24 mouse cellular contexts compared by ENCODE assay signal in the genomic region with DNA sequence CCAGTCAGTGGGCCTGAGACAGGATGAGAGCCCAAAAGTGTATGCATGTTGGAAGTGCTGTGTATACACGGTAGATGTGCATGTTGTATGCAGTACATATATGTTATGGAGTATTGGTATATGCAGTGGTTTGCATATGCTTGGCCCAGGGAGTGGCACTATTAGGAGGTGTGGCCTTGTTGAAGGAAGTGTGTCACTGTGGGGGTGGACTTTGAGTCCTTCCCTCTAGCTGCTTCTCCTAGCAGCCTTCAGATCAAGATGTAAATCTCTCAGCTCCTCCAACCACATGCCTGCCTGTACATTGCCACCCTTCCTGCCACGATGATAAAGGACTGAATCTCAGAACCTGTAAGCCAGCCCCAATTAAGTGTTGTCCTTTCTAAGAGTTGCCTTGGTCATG. TPM values are rescaled to one million over a fixed set of nuclear protein-coding genes. Genes with fewer than 3 reads are reported as not detected.
A peak's percentile ranks its signal among the peaks of the same experiment; 100 is the strongest.
DNase-seq lines count a peak whose midpoint lies in the region; ATAC-seq and TF ChIP-seq lines count a peak whose summit lies in the region.
"Had no signal": no experiment of that assay in that cellular context is flagged by ENCODE, and none has a peak within 500 bp of the region (broad histone marks: within the 10 kb centered on the region; RNA-seq: fewer than 3 reads in every experiment).

No protein-coding gene starts in this region.

- H3K4me3 ChIP-seq in intestine, embryonic 14.5 days (ENCODE audit: low read depth, low read length), result no peak overlapping the region
- H3K4me3 ChIP-seq in intestine, embryonic 16.5 days (ENCODE audit: low read length), result no peak overlapping the region
- H3K4me3 ChIP-seq in stomach, postnatal 0 days (ENCODE audit: low read depth, low read length), result no peak overlapping the region
- no peak overlapping the region for H3K4me3 ChIP-seq in hindbrain, embryonic 10.5 days
- H3K4me3 ChIP-seq: embryonic facial prominence, embryonic 10.5 days; embryonic facial prominence, embryonic 12.5 days; forebrain, embryonic 13.5 days; forebrain, embryonic 15.5 days had no signal

- 0 out of 2 replicates have a peak, but pooled peaks have one; percentile 36 for ATAC-seq in intestine, embryonic 14.5 days (replicated peaks; ENCODE audit: low FRiP score, low TSS enrichment, low read depth)
- ATAC-seq in intestine, embryonic 16.5 days, result peak; percentile 86
- peak; percentile 50; the same call in 1 of the 2 replicates for ATAC-seq in stomach, postnatal 0 days (ENCODE audit: low FRiP score, low TSS enrichment)
- ATAC-seq: activated CD4-positive, CD25-positive, alpha-beta regulatory T cell, adult 4 months; forebrain, embryonic 13.5 days; forebrain, embryonic 15.5 days; Patski had no signal

- peak; percentile 6 for DNase-seq in 416B (ENCODE audit: low read depth)
- DNase-seq in intestine, embryonic 14.5 days (ENCODE audit: low spot score), result no peak
- DNase-seq in stomach, postnatal 0 days (ENCODE audit: low spot score), result no peak
- DNase-seq in hindbrain, embryonic 10.5 days (ENCODE audit: low spot score), result no peak
- DNase-seq in left cerebral cortex, postnatal 25 days (ENCODE audit: low spot score in 2 of 2), result no peak
- no peak for DNase-seq in left cerebral cortex, adult 18-20 months (ENCODE audit: low spot score in 2 of 2)
- DNase-seq: adrenal gland, adult 8-10 months; adrenal gland, postnatal 14 days; adrenal gland, postnatal 36 days; cerebellum, adult 11-12 months; cerebellum, adult 2 months; cerebellum, adult 9-10 months; cerebellum, postnatal 10 days; cerebellum, postnatal 25 days had no signal

- no peak for TF ChIP-seq EP300 in stomach, postnatal 0 days (optimal IDR thresholded peaks at IDR 0.05)

- H3K4me1 ChIP-seq in intestine, embryonic 14.5 days (replicated peaks; ENCODE audit: control insufficient read depth, insufficient read depth, low read length), result no peaks in the 10 kb centered on the region; the same call in 1 of the 2 replicates
- no peaks in the 10 kb centered on the region for H3K4me1 ChIP-seq in intestine, embryonic 16.5 days (ENCODE audit: control insufficient read depth, insufficient read depth, low read length)
- H3K4me1 ChIP-seq in stomach, postnatal 0 days (replicated peaks; ENCODE audit: control insufficient read depth, insufficient read depth), result no peaks in the 10 kb centered on the region; the same call in 1 of the 2 replicates
- peaks cover 9% of the 10 kb centered on the region; the same call in 1 of the 2 replicates for H3K4me1 ChIP-seq in hindbrain, embryonic 10.5 days (replicated peaks)
- H3K4me1 ChIP-seq: forebrain, embryonic 15.5 days had no signal

- intact Hi-C loops in left cerebral cortex, postnatal 25 days (cut with DNase I), result no loop called here

- H3K36me3 ChIP-seq in intestine, embryonic 14.5 days (ENCODE audit: control insufficient read depth, insufficient read depth, low read length), result no peaks in the 10 kb centered on the region
- H3K36me3 ChIP-seq in intestine, embryonic 16.5 days (ENCODE audit: control insufficient read depth, insufficient read depth, low read length), result no peaks in the 10 kb centered on the region
- no peaks in the 10 kb centered on the region for H3K36me3 ChIP-seq in stomach, postnatal 0 days (ENCODE audit: control insufficient read depth, insufficient read depth, low read length)
- no peaks in the 10 kb centered on the region for H3K36me3 ChIP-seq in hindbrain, embryonic 10.5 days
- H3K36me3 ChIP-seq: embryonic facial prominence, embryonic 10.5 days; embryonic facial prominence, embryonic 12.5 days; forebrain, embryonic 15.5 days had no signal

- no peak overlapping the region for H3K27ac ChIP-seq in intestine, embryonic 14.5 days (ENCODE audit: low read depth)
- no peak overlapping the region for H3K27ac ChIP-seq in intestine, embryonic 16.5 days (ENCODE audit: low read length)
- no peak overlapping the region for H3K27ac ChIP-seq in stomach, postnatal 0 days (replicated peaks)
- H3K27ac ChIP-seq in hindbrain, embryonic 10.5 days, result no peak overlapping the region
- H3K27ac ChIP-seq: embryonic facial prominence, embryonic 12.5 days; forebrain, embryonic 13.5 days; forebrain, embryonic 15.5 days had no signal

- no peak for TF ChIP-seq CTCF in stomach, postnatal 0 days (IDR thresholded peaks at IDR 0.05; ENCODE audit: low read depth)

- no peak overlapping the region for H3K4me2 ChIP-seq in intestine, embryonic 14.5 days (ENCODE audit: low read length)
- H3K4me2 ChIP-seq in intestine, embryonic 16.5 days (ENCODE audit: low read depth, low read length), result no peak overlapping the region
- no peak overlapping the region for H3K4me2 ChIP-seq in stomach, postnatal 0 days (replicated peaks; ENCODE audit: low read depth)
- H3K4me2 ChIP-seq: embryonic facial prominence, embryonic 12.5 days; forebrain, embryonic 13.5 days; forebrain, embryonic 15.5 days had no signal

- H3K9ac ChIP-seq in intestine, embryonic 14.5 days (ENCODE audit: low read length), result no peak overlapping the region
- H3K9ac ChIP-seq in intestine, embryonic 16.5 days (ENCODE audit: low read depth, low read length), result no peak overlapping the region
- H3K9ac ChIP-seq in stomach, postnatal 0 days (ENCODE audit: low read length), result no peak overlapping the region
- H3K9ac ChIP-seq: embryonic facial prominence, embryonic 12.5 days; forebrain, embryonic 13.5 days; forebrain, embryonic 15.5 days had no signal

- WGBS in intestine, embryonic 14.5 days, result 63% methylated on average over 2 of the region's 2 CpGs
- WGBS in intestine, embryonic 16.5 days, result 70% methylated on average over 2 of the region's 2 CpGs
- WGBS in stomach, postnatal 0 days, result 63% methylated on average over 2 of the region's 2 CpGs
- 76% methylated on average over 2 of the region's 2 CpGs for WGBS in hindbrain, embryonic 10.5 days

- H3K27me3 ChIP-seq in intestine, embryonic 14.5 days (replicated peaks; ENCODE audit: control insufficient read depth, insufficient read depth, low read length), result no peaks in the 10 kb centered on the region
- no peaks in the 10 kb centered on the region for H3K27me3 ChIP-seq in intestine, embryonic 16.5 days (replicated peaks; ENCODE audit: control insufficient read depth, insufficient read depth, low read length)
- no peaks in the 10 kb centered on the region for H3K27me3 ChIP-seq in stomach, postnatal 0 days (ENCODE audit: control insufficient read depth, insufficient read depth, low read length)
- H3K27me3 ChIP-seq in hindbrain, embryonic 10.5 days (ENCODE audit: insufficient read depth, poor library complexity, severe bottlenecking), result no peaks in the 10 kb centered on the region
- H3K27me3 ChIP-seq: embryonic facial prominence, embryonic 12.5 days; forebrain, embryonic 15.5 days had no signal

- H3K9me3 ChIP-seq in intestine, embryonic 14.5 days (ENCODE audit: control insufficient read depth, low read length), result no peaks in the 10 kb centered on the region
- no peaks in the 10 kb centered on the region for H3K9me3 ChIP-seq in intestine, embryonic 16.5 days (ENCODE audit: control insufficient read depth, low read length)
- H3K9me3 ChIP-seq in stomach, postnatal 0 days (ENCODE audit: control insufficient read depth, low read length), result no peaks in the 10 kb centered on the region
- H3K9me3 ChIP-seq in hindbrain, embryonic 10.5 days, result no peaks in the 10 kb centered on the region
- H3K9me3 ChIP-seq: embryonic facial prominence, embryonic 10.5 days; embryonic facial prominence, embryonic 12.5 days; forebrain, embryonic 13.5 days; forebrain, embryonic 15.5 days had no signal

RNA-seq across cellular contexts. Expression of a gene that starts 49.9 kb away (rescaled TPM):
- 0.26 and 0.30 TPM in 2 replicates for polyA plus RNA-seq in intestine, embryonic 14.5 days (2014; fragmentation: Nextera tagmentation; extraction: Ambion mirVana)
- polyA plus RNA-seq in intestine, embryonic 16.5 days (2015; fragmentation: Nextera tagmentation; extraction: Ambion mirVana), result 0.10 and 0.18 TPM in 2 replicates
- 164 and 201 TPM in 2 replicates for polyA plus RNA-seq in stomach, postnatal 0 days (2015; fragmentation: Nextera tagmentation; extraction: Ambion mirVana)
- 2.9 TPM in 2 replicates for polyA plus RNA-seq in hindbrain, embryonic 10.5 days (2016; fragmentation: Nextera tagmentation; extraction: Ambion mirVana)
- not detected for total RNA-seq in left cerebral cortex, postnatal 25 days (2021)
- total RNA-seq in left cerebral cortex, adult 18-20 months (2021), result not detected
- total RNA-seq: adrenal gland, adult 18-20 months; adrenal gland, adult 8-10 months; adrenal gland, postnatal 14 days; adrenal gland, postnatal 36 days had no signal
- polyA plus RNA-seq: activated CD4-positive, CD25-positive, alpha-beta regulatory T cell, adult 4 months; C2C12; cerebellum, adult 2 months; cortical plate, adult 2 months; forebrain, embryonic 13.5 days; forebrain, embryonic 15.5 days; Patski had no signal

Comparison
In these comparisons a context has a peak if more than half of its experiments do, and no peak if none do; other contexts are left out.
1. ATAC-seq: peak in every context shown above with its lines; median percentile 86 in intestine, embryonic 16.5 days; 50 in stomach, postnatal 0 days; 36 in intestine, embryonic 14.5 days.
2. RNA of a gene that starts 49.9 kb away (polyA plus RNA-seq): 164 to 201 TPM in stomach, postnatal 0 days; 2.9 TPM in hindbrain, embryonic 10.5 days, 0.26 to 0.30 TPM in intestine, embryonic 14.5 days and 0.10 to 0.18 TPM in intestine, embryonic 16.5 days; every median in the first group is over 10 times any median in the second.